Mouse (Mus musculus) lung, embryonic 14.5 days (tissue): ENCODE results near the gene Cd9. TPM values are rescaled to one million over a fixed set of nuclear protein-coding genes. Genes with fewer than 3 reads are reported as not detected.
A peak's percentile ranks its signal among the peaks of the same experiment; 100 is the strongest.

Source experiments
- ATAC-seq: fragments of 200-750 bp; cut with Nextera tagmentation; 2 replicates; pipeline ENCODE4 v1.8.0; 2017; ENCODE audit warnings: mild to moderate bottlenecking, moderate TSS enrichment, moderate library complexity; ENCODE audit not compliant: insufficient read depth
- DNase-seq: peaks from one replicate; pipeline ENCODE4 v3.0.0-alpha.2; 2015
- H3K27ac ChIP-seq: fragments of 300-500 bp; sonication (generic); 2 replicates; pipeline ENCODE4 v1.5.1; 2014; ENCODE audit warnings: low read depth, mild to moderate bottlenecking, moderate library complexity
- H3K27me3 ChIP-seq: fragments of 300-500 bp; sonication (generic); 2 replicates; pipeline ENCODE4 v1.6.1; 2014; ENCODE audit warnings: low read length, control low read depth; ENCODE audit not compliant: insufficient read depth
- H3K36me3 ChIP-seq: fragments of 300-500 bp; sonication (generic); 2 replicates; pipeline ENCODE4 v1.6.1; 2014; ENCODE audit warnings: control low read depth; ENCODE audit not compliant: insufficient read depth
- H3K4me1 ChIP-seq: fragments of 300-500 bp; sonication (generic); 2 replicates; pipeline ENCODE4 v1.6.1; 2014; ENCODE audit warnings: antibody characterized with exemption, control low read depth; ENCODE audit not compliant: insufficient read depth
- H3K4me2 ChIP-seq: fragments of 300-500 bp; sonication (generic); 2 replicates; pipeline ENCODE4 v1.6.1; 2014; ENCODE audit warnings: mild to moderate bottlenecking
- H3K4me3 ChIP-seq: fragments of 300-500 bp; sonication (generic); 2 replicates; pipeline ENCODE4 v1.5.1; 2014; ENCODE audit warnings: low read depth, low read length
- H3K9ac ChIP-seq: fragments of 300-500 bp; sonication (generic); 2 replicates; pipeline ENCODE4 v1.6.1; 2014
- H3K9me3 ChIP-seq: fragments of 300-500 bp; sonication (generic); 2 replicates; pipeline ENCODE4 v1.6.1; 2016; ENCODE audit warnings: low read depth, low read length, control low read depth
- CTCF ChIP-seq: IDR thresholded peaks from 2 replicates; pipeline ENCODE4 v1.5.1; 2016; ENCODE audit warnings: antibody characterized with exemption, low read depth
- WGBS: fragments of 180-500 bp; shearing (Covaris S2); extraction: QIAGEN DNeasy Blood & Tissue Kit; methylation state at CpG from one replicate; pipeline ENCODE4 v1.1.7; 2014; 5-methylcytosine and 5-hydroxymethylcytosine counted together
- polyA plus RNA-seq: library from polyadenylated mRNA; unstranded; fragments of >200 nt; fragmentation: Nextera tagmentation; extraction: Ambion mirVana; gene quantifications from 2 replicates; pipeline ENCODE4 v1.2.1, GENCODE M21; 2014

The Cd9 gene
- polyA plus RNA-seq, 1 experiment from 2014 or later, result 128 TPM

- Histone ChIP-seq H3K36me3 (no peaks in the 10 kb centered on the region), H3K9ac (no peak overlapping the region), H3K4me1 (no peaks in the 10 kb centered on the region), H3K4me3 (no peak overlapping the region), H3K27me3 (no peaks in the 10 kb centered on the region), H3K27ac (no peak overlapping the region), H3K9me3 (no peaks in the 10 kb centered on the region), H3K4me2 (no peak overlapping the region)
- 36% methylated on average over 6 of the region's 6 CpGs for WGBS
- ATAC-seq (peak; percentile 72; the same call in 1 of the 2 replicates), DNase-seq (peak; percentile 81)
- TF ChIP-seq CTCF, result no peak
Measured at GRCm38 (mm10) chr6:125512950-125513596, 18.5 kb upstream of the Cd9 start.

DNA sequence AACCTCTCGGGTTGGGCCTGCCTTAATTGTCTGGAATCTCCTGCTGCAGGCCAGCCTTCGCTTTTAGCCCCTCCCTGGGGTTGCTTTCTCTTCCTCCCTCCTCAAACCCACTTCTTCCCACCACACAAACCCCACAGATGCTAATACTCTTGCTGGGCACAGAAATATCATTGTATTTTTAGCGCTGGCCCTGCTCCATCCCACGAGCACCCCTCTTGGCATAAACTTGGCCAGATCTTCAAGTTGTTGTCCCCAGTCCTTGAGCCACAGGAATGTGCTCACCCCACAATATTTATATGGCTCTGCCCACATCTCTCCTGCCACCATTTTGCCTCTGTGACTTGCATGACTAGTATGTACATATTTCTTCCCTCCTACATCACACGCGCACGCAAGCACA, 16.6 kb upstream of the Cd9 start:
- no peak for TF ChIP-seq CTCF
- no peaks in the 10 kb centered on the region for H3K36me3 ChIP-seq
- no peak overlapping the region for H3K4me3 ChIP-seq
- no peaks in the 10 kb centered on the region for H3K9me3 ChIP-seq
- H3K27me3 ChIP-seq, result no peaks in the 10 kb centered on the region
- no peak for ATAC-seq
- H3K4me2 ChIP-seq, result no peak overlapping the region
- no peak overlapping the region for H3K27ac ChIP-seq
- H3K9ac ChIP-seq, result no peak overlapping the region
- H3K4me1 ChIP-seq, result no peaks in the 10 kb centered on the region
- 76% methylated on average over 7 of the region's 7 CpGs for WGBS
- no peak for DNase-seq

DNA sequence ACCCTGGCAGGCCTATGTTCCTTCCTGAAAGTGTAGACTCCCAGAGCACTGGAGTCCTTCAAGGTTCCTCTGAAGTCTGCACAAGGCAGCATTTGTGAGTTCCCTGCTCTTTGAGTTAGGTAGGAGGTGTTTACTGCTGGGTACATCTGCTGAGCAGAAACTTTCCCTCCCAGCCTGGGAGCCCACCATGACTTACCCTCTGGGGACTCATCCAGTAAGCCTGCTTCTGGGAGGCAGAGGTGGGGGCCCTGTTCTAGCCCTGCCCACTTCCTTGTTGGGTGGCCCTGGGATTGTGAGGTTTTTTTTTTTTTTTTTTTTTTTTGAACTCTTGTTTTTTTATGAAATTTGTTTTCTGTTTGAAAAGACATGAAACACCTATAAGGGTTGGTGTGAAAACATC, 16.1 kb upstream of the Cd9 start:
- TF ChIP-seq CTCF, result no peak
- Histone ChIP-seq H3K9ac (no peak overlapping the region), H3K27ac (no peak overlapping the region), H3K36me3 (no peaks in the 10 kb centered on the region), H3K4me1 (no peaks in the 10 kb centered on the region), H3K4me3 (no peak overlapping the region), H3K27me3 (no peaks in the 10 kb centered on the region), H3K9me3 (no peaks in the 10 kb centered on the region), H3K4me2 (no peak overlapping the region)
- DNase-seq (no peak), ATAC-seq (no peak)

DNA sequence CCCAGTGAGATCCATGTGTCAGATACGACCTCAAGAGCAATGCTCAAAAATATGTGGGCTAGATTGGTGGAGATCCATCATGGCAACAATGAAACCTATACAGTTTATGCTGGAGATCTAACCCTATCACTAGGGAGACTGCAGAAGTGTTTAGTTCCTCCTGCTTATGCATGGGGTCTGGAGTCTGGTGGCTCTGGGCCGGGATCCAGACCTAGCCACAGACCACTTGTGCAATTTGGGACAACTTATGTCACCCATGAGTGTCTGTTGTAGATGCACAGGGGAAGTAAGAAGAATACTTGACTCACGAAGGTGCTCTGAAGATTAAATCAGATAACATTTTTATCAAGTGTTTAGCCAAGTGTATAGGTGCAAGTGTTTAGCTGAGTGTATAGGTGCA, 15.2 kb upstream of the Cd9 start:
- H3K4me1 ChIP-seq, result no peaks in the 10 kb centered on the region
- 65% methylated on average over 3 of the region's 3 CpGs for WGBS
- no peak overlapping the region for H3K4me3 ChIP-seq
- no peak overlapping the region for H3K9ac ChIP-seq
- no peaks in the 10 kb centered on the region for H3K9me3 ChIP-seq
- H3K4me2 ChIP-seq, result no peak overlapping the region
- no peaks in the 10 kb centered on the region for H3K36me3 ChIP-seq
- H3K27me3 ChIP-seq, result no peaks in the 10 kb centered on the region
- DNase-seq (no peak), ATAC-seq (no peak)
- no peak overlapping the region for H3K27ac ChIP-seq
- no peak for TF ChIP-seq CTCF

DNA sequence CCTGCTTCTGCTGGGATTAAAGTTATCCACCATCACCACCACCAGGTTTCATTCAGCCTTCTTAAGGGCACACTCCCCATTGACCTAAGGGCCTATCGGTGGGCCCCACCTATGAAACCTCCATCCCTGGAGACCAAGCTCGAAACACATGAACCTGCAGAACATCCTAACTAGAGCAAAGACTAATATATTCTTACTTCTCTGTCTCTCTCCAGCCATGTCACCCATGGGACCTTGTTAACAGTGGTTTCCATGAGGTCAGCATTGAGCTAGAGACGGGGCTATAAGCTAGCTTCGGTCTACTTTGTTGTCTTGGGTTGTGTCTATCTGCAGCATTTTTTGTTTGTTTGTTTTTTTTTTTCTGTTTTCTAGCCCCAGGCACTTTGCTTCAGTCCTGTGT, 11.8 kb upstream of the Cd9 start:
- no peaks in the 10 kb centered on the region for H3K36me3 ChIP-seq
- H3K4me2 ChIP-seq, result no peak overlapping the region
- WGBS, result 94% methylated on average over 4 of the region's 4 CpGs
- ATAC-seq, result no peak
- H3K27ac ChIP-seq, result no peak overlapping the region
- no peak overlapping the region for H3K9ac ChIP-seq
- no peak overlapping the region for H3K4me3 ChIP-seq
- H3K4me1 ChIP-seq, result no peaks in the 10 kb centered on the region
- no peak for DNase-seq
- no peaks in the 10 kb centered on the region for H3K9me3 ChIP-seq
- H3K27me3 ChIP-seq, result no peaks in the 10 kb centered on the region
- no peak for TF ChIP-seq CTCF

GRCm38 (mm10) chr6:125504622-125505355, 10.2 kb upstream of the Cd9 start:
- ATAC-seq (no peak), DNase-seq (no peak)
- H3K4me3 ChIP-seq, result no peak overlapping the region
- no peaks in the 10 kb centered on the region for H3K27me3 ChIP-seq
- H3K9me3 ChIP-seq, result no peaks in the 10 kb centered on the region
- H3K27ac ChIP-seq, result no peak overlapping the region
- H3K4me2 ChIP-seq, result no peak overlapping the region
- TF ChIP-seq CTCF, result 0 out of 2 replicates have a peak, but pooled peaks have one; percentile 4
- H3K4me1 ChIP-seq, result no peaks in the 10 kb centered on the region
- H3K36me3 ChIP-seq, result no peaks in the 10 kb centered on the region
- no peak overlapping the region for H3K9ac ChIP-seq
- WGBS, result 34% methylated on average over 3 of the region's 3 CpGs

DNA sequence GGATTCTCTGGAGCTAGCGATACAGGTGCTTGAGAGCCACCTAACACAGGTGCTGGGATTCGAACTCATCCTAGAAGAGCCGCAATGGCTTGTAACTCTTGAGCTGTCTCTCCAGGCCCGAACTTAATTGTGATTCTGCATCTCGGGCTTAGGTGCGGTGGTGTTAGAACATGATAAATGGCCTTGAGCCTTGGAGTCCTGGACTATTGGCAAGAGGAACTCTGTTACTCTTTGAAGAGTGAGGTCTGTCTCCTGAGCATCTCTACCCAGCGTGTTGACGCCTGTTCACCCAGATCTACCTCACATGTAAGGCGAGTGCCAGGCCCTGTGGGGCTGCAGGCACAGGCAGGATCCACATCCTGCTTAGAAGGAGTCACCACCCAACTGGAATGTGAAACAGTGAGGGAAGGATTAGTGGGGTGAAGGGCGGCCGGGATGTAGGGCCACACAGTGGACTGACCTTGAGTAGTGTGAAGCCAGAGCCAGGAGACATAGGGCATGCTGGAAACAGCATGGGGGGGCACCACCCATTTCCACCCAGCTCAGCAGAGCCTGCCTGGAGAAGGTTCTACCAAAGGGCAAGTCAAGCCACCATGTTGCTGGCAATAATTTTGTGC, 8.7 kb upstream of the Cd9 start:
- ATAC-seq (no peak), DNase-seq (no peak)
- TF ChIP-seq CTCF, result no peak
- no peaks in the 10 kb centered on the region for H3K36me3 ChIP-seq
- H3K27ac ChIP-seq, result no peak overlapping the region
- no peaks in the 10 kb centered on the region for H3K9me3 ChIP-seq
- H3K4me2 ChIP-seq, result no peak overlapping the region
- H3K9ac ChIP-seq, result no peak overlapping the region
- no peaks in the 10 kb centered on the region for H3K27me3 ChIP-seq
- WGBS, result 88% methylated on average over 11 of the region's 11 CpGs
- no peak overlapping the region for H3K4me3 ChIP-seq
- H3K4me1 ChIP-seq, result no peaks in the 10 kb centered on the region
